Mouse (Mus musculus): ENCODE data around the gene Col18a1.
A peak's percentile ranks its signal among the peaks of the same experiment; 100 is the strongest.
"Not testable (repeated sequence)": the region's sequence is repeated elsewhere in the genome, so short reads cannot be mapped to it uniquely, and the experiment has no call there.

Col18a1 gene

GRCm38 (mm10) chr10:77136205-77136604 lies 30.1 kb downstream of the Col18a1 start:
- no peak for DNase-seq (ENCODE audit: low spot score in 2 of 2)

- no peak for DNase-seq (ENCODE audit: low spot score in 2 of 2)
Observed at GRCm38 (mm10) chr10:77135274-77135829, 31.0 kb downstream of the Col18a1 start.

DNA sequence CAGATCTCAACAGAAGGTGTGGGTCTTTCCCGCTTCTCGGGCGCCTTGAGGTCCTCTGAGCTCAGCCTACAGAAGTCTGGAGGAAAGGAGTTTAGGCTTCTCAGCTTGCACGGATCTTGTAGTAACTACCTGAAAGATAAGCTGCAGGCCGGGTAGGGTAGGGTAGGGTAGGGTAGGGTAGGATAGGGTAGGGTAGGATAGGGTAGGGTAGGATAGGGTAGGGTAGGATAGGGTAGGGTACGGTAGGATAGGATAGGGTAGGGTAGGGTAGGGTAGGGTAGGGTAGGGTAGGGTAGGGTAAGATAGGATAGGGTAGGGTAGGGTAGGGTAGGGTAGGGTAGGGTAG lies 31.6 kb downstream of the Col18a1 start:
- DNase-seq (ENCODE audit: low spot score in 2 of 2), result not testable (repeated sequence)

DNA sequence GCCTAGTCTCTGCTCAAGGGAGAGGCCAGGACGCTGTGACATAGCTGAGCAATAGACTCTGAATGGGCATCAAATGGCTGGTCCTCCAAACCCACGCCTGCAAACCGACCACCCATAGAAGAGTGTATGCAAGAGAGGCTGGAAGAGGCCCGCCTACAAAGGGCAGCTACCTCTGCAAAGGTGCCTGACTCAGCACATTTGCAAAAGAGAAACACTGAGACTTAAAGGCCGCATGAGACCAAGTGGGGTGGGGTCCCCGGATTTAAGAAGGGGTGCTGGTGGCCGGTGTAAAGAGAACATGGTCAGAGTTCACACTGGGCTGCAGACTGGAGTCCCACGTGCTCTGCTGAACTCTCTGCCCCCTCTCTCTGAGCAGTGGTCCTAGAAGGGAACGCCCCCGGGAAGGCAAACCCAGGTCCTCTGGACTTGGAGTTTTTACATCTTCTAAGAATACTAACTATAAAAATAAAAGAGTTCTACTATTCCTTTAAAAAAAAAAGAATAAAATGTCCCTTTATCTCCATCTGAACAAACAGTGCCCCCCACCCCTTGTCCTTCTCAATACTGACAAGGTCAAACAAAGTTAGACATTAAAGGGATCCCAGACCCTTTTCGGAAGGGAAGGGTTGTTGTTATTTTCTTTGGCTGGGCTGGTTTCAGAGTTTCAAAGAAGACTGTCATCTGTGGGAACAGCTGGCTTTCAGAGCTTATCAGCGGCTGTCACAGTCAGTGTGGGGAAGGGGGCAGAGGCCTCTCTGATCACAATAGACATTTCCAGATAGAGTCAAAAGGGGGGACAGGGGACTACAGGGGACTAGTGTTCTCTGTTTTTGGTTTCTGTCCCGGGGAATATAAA lies 32.2 kb downstream of the Col18a1 start:
- no peak for DNase-seq (ENCODE audit: low spot score in 2 of 2)

- DNase-seq (ENCODE audit: low spot score in 2 of 2), result no peak
Observed at GRCm38 (mm10) chr10:77132118-77132517, 34.2 kb downstream of the Col18a1 start.

DNA sequence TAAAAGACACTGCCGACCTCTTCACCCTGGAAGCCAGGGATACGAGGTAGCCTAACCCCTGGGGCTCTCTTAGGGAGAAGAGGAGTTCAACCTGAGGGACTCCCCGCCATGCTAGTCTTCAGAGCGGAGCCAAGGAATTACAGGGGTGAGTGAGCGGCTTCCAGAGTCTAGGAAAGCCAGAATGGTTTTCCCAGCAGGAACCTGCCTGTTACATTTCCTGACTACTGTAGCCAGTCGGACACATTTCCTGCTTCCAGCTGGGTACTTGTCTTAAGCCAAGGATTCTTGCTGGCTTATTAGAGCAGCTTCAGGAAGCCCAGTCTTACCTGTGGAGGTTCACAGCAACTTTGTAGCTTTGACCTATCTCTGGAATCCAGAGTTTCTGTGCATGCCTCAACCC lies 34.8 kb downstream of the Col18a1 start:
- DNase-seq (ENCODE audit: low spot score in 2 of 2), result no peak

GRCm38 (mm10) chr10:77130561-77131240 lies 35.6 kb downstream of the Col18a1 start:
- peak; percentile 91 to 98 for DNase-seq (ENCODE audit: low spot score in 2 of 2)

DNA sequence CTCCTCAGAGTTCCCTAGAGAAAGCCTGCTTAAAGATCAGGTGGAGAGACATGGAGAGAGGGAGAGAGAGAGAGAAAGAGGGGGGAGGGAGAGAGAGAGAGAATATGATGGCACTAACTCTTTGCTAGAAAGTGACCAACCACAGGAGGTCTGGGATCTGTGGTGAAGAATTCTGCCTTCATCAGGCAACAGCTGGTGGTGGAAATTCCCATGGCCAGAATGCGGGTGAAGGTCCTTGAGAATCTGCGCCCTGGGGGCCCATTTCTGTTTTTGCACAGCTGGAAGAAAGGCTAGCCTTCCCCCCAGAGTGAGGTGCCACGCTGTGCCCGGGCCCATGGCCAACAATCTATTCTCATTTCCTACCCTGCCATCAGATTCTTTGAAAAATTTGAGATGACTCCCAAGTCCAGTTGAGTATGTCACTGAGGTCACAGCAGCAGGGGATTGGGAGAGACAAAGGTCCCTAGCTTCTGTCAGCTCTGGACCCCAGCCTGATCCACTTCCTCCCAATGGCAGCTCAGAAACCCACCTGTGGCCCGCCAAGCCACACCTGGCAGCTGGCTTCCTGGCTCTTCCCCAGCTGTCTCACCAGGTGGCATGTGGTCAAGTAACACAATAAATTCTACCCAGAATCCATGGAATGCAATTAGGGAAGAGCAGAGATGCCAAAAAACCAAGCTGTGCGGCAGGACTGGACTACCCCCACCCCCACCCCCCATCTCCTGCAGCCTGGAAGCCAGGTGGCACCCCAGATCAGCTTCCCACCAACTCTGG lies 36.5 kb downstream of the Col18a1 start:
- DNase-seq (ENCODE audit: low spot score in 2 of 2), result peak in 1 of 2 experiments; percentile 71

DNA sequence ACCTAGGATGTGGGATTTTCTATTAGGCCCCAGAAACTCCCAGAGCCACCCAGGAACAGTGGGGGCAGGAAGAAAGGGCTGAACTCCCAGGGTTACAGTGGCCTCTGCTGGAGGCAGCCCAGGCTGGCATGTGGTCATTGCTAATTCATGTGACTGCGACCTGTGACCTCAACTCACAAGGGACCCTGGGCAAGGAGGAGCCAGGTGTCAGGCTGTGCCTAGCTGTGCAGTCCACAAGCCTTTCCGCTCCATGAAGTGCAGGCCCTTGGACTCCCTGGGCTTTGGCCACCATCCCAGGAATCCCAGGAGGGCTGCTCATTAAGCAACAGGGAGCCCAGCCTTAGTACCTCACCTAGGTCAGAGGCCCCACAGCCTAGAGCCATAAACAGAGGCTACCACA lies 38.4 kb downstream of the Col18a1 start:
- no peak for DNase-seq (ENCODE audit: low spot score in 2 of 2)

GRCm38 (mm10) chr10:77126590-77126989 lies 39.8 kb downstream of the Col18a1 start:
- no peak for DNase-seq (ENCODE audit: low spot score in 2 of 2)

GRCm38 (mm10) chr10:77125078-77125731 lies 41.1 kb downstream of the Col18a1 start:
- DNase-seq (ENCODE audit: low spot score in 2 of 2), result no peak

DNA sequence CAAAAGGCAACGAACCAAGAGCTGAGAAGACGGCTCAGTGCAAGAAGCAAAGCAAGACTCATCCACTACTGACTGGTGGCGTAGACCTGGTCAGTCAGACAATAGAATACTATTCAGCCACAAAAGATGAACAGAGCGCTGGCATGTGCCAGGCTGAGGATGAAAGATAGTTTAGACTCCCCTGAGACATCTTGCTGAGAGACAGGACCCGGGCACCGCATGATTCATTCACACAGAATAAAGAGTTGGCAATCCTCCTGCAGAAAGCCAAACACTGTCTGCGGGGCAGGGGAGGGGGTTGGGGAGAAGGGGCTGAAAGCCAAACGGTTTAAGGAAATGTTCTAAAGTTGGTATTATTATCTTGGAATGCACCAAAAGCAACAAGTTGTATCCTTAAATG lies 42.4 kb downstream of the Col18a1 start:
- DNase-seq (ENCODE audit: low spot score in 2 of 2), result no peak

DNA sequence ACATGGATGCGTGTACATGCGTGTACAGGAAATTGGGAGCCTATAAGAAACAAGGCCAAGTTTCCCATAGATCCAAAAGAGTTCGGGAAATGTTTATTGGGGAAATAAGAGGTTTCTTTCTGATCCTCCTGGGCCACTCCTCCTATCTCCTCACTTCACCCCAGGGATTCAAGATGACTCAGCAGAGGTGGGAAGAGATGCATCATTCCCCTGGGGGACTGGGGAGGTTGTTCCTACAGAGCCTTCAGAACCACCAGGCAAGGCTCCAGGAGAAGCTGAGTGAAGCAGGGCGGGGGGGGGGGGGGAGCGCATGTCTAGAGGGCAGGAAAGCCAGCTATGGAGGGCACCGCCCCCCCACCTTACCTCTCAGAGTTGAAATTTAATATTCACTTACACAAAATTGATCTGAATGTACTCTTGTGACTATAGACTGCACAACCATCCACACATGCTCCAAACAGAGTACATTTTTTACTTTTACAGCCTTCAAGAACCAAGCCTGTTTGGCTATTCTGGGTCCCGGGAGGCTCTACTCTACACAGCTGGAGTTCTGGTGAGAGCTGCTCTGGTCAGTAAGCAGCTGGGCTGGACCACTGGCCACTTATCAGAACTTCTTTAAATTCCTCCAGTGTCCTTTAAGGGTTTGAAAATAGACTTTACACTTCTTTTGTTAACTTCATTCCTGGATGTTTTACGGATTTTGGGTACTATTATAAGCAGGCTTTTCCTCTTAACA lies 44.9 kb downstream of the Col18a1 start:
- no peak for DNase-seq (ENCODE audit: low spot score in 2 of 2)

DNA sequence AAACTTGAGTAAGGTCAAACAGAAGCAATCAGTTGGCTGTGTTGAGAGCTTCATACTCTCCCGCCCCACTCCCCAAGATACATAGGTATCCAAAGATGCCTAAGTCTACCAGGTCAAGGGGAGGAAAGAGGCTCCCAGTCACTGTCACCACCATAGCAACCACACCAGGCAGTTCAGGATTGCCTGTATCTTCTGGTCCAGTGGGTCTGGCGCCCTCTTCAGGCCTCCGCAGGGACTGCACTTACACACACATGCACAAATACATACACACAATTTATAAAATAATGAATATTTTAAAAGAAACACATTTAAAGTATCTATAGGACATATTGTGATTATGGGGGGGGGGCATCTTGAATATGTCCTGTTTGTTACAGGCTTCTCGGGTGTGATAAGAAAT lies 45.8 kb downstream of the Col18a1 start:
- no peak for DNase-seq (ENCODE audit: low spot score in 2 of 2)

- no peak for DNase-seq (ENCODE audit: low spot score in 2 of 2)
Observed at GRCm38 (mm10) chr10:77119437-77119836, 46.9 kb downstream of the Col18a1 start.

DNA sequence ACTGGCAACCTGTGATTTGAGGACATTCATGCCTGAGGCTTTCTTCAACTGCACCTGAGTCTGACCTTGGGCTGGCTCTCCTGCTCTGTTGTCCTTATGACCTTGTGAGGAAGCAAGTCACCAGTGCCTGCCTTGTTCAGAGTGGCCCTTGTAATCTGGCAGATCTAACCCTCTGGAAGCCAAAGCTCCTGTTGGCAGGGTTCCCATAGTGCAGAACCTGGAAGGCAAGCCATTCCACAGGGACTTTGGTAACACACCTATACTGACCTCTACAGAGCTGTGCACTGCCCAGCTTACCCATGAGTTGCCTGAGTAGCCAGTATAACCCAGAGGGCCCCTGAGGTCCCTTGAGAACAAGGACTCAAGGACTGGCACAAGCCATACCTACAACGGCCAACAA lies 48.0 kb downstream of the Col18a1 start:
- no peak for DNase-seq (ENCODE audit: low spot score in 2 of 2)

- no peak for DNase-seq (ENCODE audit: low spot score in 2 of 2)
Observed at GRCm38 (mm10) chr10:77116537-77117455, 49.6 kb downstream of the Col18a1 start.

DNA sequence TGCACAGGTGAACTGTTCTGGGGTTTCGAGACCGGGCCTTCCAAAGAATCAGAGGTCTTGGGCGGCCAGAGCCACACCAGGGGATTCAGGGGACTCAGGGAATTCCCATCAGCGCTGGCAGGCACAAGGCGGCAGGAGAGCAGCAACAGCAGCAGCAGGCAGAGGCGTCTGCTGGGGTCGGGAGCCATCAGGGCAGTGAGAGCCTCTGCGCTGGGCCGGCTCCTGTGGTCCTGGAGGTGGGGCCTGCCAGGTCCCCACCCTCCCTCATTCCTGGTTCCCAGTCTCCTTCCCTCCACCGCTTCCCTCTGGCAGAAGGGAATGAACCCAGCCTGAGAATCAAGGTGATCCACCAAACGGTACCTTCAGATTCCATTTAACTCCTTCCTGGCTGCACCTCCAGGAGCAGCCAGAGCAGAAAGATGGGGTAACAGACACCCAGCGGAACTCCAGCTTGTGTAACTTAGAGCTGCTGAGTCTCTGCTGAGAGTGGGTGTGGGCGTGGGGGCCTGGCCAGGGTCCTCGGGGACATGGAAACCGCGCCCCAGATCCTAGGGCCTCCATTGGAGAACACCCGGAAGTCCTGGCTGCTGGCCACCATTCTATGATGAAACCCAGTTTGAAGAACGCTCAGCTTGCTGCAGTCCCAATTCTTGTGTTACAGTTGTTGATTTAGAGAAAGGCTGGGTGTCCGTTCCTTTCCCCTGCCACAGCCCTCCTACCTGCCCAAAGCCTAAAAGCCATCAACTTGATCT lies 52.7 kb downstream of the Col18a1 start:
- no peak for DNase-seq (ENCODE audit: low spot score in 2 of 2)

Measured in cerebellum, postnatal 4 days (tissue).